Mouse (Mus musculus): ENCODE measurements at regions not wholly inside any gene's neighbourhood (a gene's known extent, or its start where the extent isn't known, plus 50 kb on each side); places are given as distances from the start of the nearest gene placed in this dataset.
A peak's percentile ranks its signal among the peaks of the same experiment; 100 is the strongest.
"Not testable (repeated sequence)": the region's sequence is repeated elsewhere in the genome, so short reads cannot be mapped to it uniquely, and the experiment has no call there.

GRCm38 (mm10) chr8:19976461-19976860 is 73.3 kb downstream of the Gm31371 start:
- not testable (repeated sequence) for DNase-seq (ENCODE audit: low spot score in 2 of 2)

DNA sequence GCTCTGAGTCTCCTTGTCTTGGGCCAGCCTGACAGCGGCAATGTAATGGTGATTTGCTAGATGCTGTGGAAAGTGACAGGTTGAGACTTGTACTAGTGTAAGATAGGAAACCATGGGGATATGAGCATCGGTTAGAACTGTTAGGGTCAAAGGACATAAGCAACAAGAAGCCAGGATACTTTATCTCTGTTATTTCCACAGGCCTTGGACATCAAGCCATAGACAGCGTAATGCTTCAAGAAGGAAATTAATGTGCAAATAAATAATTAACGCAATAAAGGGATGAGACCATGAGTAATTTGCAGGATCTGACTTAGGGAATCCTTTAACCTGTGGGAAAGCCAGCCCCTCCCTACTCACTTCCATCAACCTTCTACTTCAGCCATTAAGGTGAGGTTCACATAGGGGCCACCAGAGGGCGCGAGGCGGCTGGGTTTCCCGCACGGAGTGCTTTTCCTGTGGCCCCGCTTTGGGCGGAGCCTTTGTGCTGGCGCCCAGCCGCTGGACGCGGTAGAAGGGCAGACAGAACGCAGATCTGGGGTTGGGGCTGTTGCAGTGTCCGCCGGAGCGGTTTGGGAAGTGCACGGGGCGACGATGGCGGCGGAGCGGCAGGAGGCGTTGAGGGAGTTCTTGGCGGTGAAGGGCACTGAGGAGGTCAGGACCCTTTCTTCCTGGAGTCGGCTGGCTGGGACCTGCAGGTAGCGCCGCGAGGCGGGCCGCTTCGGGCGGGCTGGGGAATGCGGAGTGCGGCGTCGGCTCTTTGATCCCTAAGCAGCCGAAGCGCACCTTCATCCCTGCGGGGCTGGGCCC is 76.5 kb downstream of the Gm31371 start:
- DNase-seq (ENCODE audit: low spot score in 2 of 2), result peak; percentile 17 to 42

DNA sequence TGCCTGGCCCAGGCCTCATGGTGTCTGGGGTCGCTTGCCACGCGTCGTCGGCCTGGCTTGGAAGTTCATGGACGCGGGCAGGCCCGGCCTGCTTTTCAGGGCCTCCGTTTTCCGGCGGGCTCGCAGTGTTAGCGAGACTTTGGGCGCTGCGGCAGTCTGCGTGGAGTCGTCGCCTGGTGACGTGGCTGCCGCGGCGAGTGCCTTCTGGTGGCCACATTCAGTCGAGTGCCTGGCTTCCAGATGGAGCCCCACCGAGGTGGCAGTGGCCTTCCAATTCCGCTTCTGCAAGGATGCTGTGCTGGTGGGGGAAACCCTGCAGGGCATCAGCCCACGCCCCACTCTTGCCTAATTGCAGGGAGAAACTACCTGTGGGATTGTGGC is 77.1 kb downstream of the Gm31371 start:
- not testable (repeated sequence) for DNase-seq (ENCODE audit: low spot score in 2 of 2)

GRCm38 (mm10) chr8:20008106-20008505 is 104.9 kb downstream of the Gm31371 start:
- peak; percentile 32 to 37 for DNase-seq (ENCODE audit: low spot score in 2 of 2)

GRCm38 (mm10) chr8:20010947-20011346 is 107.8 kb downstream of the Gm31371 start:
- not testable (repeated sequence) for DNase-seq (ENCODE audit: low spot score in 2 of 2)

GRCm38 (mm10) chr8:20013278-20013677 is 110.1 kb downstream of the Gm31371 start:
- not testable (repeated sequence) for DNase-seq (ENCODE audit: low spot score in 2 of 2)

DNA sequence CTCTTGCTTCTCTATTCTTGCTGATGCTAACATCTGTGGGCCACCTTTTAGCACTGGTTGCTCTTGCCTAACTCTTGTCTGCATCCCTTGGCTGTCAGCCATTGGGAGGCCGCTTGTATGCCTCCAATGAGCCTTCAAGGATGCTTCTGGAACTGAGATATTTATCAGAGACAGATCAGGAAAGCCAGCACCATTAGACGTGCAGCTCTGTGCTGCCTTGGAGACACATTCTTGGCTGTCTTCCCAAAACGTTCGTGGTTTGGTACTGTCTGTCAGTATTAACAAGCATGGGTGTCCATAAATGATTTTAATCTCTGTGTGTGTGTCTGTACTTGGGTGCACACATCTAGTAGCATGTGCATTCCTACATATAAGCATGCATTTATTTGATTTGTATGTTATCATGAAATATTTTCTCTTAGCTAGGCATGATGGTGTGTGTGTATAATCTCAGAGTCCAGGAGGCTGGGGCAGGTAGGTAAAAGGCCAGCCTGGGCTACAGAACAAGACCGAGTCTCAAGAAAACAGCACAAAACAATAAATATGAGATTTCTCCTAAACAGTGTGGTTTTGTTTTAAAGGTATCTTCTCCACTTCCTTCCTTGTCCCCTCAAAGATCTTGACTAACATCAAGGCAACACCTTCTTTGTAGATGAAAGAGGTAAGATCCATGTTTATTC is 111.4 kb downstream of the Gm31371 start:
- not testable (repeated sequence) for DNase-seq (ENCODE audit: low spot score in 2 of 2)

- DNase-seq (ENCODE audit: low spot score in 2 of 2), result not testable (repeated sequence)
Measured at GRCm38 (mm10) chr8:20015411-20016081, 112.4 kb downstream of the Gm31371 start.

DNA sequence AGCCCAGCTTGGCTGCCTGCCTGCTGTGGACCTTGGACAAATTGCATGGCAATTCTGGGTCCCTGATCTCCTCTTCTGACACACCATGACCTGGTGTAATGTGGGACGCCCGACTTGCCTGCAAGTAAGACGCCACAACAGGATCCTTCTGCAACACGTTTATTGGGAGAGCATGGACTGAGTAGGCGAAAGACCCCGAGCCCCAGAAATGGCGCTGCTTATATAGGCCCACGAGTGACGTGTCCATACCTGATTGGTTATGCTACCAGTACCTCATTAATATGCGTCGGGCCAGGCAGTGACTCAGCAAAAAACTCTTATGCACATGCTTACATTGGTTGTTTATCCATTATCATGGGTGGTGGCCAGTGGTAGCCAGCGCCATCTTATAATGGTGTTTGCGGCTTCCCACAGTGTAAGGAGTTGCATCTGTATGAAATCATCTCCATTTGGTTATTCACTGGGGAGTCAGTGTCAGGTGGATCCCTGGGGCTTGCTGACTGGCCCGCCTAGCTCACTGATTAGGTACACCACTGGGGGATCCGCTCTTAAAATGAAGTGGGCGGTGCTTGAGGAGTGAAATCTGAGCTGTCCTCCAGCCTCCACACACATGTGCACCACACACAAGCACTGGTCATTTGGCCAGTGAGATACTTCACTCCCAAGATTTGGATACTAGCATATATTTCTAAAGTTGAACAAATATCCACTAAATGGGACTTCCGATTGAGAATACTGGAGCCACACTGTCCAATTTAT is 113.1 kb downstream of the Gm31371 start:
- DNase-seq (ENCODE audit: low spot score in 2 of 2), result peak; percentile 37 to 58

DNA sequence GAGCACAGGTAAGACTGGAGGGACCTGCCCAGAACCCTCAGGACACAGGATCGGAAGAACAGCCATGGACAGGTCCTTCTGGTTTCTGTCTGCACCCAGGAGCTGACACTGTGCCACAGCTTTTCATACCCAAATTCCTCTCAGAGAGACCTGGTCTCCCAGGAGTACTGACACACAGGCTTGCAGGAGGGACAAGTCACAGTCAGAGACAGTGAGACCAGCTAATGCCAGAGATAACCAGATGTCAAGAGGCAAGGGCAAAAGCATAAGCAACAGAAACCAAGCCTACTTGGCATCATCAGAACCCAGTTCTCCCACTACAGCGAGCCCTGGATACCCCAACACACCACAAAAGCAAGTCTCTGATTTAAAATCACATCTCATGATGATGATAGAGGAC is 122.3 kb downstream of the Gm31371 start:
- not testable (repeated sequence) for DNase-seq (ENCODE audit: low spot score in 2 of 2)

DNA sequence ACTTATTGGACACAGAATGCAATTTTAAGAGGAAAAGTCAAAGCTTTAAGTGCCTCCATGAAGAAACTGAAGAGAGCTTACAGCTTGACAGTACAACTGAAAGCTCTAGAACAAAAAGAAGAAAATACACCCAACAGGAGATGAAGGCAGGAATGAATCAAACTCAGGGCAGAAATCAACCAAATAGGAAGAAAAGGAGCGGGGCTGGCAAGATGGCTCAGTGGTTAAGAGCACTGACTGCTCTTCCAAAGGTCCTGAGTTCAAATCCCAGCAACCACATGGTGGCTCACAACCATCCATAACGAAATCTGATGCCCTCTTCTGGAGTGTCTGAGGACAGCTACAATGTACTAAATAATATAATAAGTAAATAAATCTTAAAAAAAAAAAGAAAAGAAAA is 124.8 kb downstream of the Gm31371 start:
- DNase-seq (ENCODE audit: low spot score in 2 of 2), result not testable (repeated sequence)

GRCm38 (mm10) chr8:20030131-20030530 is 126.9 kb downstream of the Gm31371 start:
- not testable (repeated sequence) for DNase-seq (ENCODE audit: low spot score in 2 of 2)

GRCm38 (mm10) chr8:20057626-20058025 is 154.4 kb downstream of the Gm31371 start:
- DNase-seq (ENCODE audit: low spot score in 2 of 2), result peak in 1 of 2 experiments; percentile 4

- not testable (repeated sequence) for DNase-seq (ENCODE audit: low spot score in 2 of 2)
Measured at GRCm38 (mm10) chr8:20098121-20098520, 194.9 kb downstream of the Gm31371 start.

DNA sequence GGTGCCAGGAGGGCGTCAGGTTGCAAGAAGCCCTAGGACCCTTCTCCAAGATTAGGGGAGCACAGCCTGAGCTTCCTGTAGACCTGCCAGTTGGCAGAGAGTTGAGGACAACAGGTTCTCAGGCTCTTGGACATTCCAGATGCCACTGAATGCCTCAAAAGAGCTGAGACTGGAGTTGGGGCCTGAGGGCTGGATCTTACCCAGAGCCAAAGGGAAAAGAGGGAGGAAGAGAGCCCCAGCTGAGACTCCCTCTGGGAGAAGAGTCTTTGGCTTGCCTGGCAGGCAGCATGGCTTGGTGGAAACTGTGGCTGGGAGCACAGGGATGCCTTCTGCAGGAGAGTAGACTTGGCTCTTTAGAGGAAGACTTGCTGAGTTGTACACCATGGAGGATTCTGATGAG is 197.0 kb downstream of the Gm31371 start:
- DNase-seq (ENCODE audit: low spot score in 2 of 2), result not testable (repeated sequence)

DNA sequence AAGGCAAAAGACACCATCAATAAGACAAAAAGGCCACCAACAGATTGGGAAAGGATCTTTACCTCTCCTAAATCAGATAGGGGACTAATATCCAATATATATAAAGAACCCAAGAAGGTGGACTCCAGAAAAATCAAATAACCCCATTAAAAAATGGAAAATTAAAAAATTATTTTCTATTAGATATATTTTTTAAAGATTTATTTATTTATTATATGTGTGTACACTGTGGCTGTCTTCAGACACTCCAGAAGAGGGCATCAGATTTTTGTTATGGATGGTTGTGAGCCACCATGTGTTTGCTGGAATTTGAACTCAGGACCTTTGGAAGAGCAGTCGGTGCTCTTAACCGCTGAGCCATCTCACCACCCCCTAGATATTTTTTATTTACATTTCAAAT is 199.2 kb downstream of the Gm31371 start:
- not testable (repeated sequence) for DNase-seq (ENCODE audit: low spot score in 2 of 2)

- DNase-seq (ENCODE audit: low spot score in 2 of 2), result not testable (repeated sequence)
Measured at GRCm38 (mm10) chr8:20107154-20107553, 204.0 kb downstream of the Gm31371 start.

DNA sequence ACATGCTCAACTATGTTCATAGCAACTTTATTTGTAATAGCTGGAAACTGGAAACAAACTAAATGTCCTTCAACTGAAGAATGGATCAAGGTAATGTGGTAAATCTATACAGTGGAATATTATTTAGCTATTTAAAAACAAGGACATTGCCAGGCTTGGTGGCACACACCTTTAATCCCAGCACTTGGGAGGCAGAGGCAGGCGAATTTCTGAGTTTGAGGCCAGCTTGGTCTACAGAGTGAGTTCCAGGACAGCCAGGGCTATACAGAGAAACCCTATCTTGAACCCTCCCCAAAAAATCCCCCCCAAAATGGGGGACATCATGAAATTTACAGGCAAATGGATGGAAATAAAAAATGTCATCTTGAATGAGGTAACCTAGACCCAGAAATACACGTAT is 213.6 kb downstream of the Gm31371 start:
- not testable (repeated sequence) for DNase-seq (ENCODE audit: low spot score in 2 of 2)

DNA sequence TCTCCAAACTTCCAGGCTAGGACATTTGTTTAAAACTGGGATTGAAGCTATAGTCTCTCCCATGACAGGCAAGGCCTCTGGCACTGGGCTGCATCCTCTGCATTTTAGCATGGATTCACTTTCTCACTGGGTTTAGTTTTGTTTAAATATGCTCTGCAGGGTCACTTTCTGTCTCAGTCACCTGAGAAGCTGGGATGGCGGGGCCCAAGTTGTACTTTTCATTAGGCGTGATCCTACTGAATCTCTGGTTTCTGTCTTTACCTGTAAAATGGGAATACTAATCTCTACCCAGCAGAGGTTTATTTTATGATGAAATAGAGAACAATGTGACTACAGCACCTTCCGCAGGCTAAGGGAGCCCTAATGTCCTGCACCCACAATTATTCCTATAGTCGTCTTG is 216.4 kb downstream of the Gm31371 start:
- not testable (repeated sequence) for DNase-seq (ENCODE audit: low spot score in 2 of 2)

- DNase-seq (ENCODE audit: low spot score in 2 of 2), result not testable (repeated sequence)
Measured at GRCm38 (mm10) chr8:20120186-20120585, 217.0 kb downstream of the Gm31371 start.

GRCm38 (mm10) chr8:20121391-20121909 is 218.3 kb downstream of the Gm31371 start:
- not testable (repeated sequence) for DNase-seq (ENCODE audit: low spot score in 2 of 2)
